Mouse (Mus musculus) right cerebral cortex, postnatal 4 days (tissue): ENCODE data around the gene Aspm.
"Not testable (repeated sequence)": the region's sequence is repeated elsewhere in the genome, so short reads cannot be mapped to it uniquely, and the experiment has no call there.

Experiments used
- DNase-seq: peaks from one replicate; pipeline ENCODE4 v3.0.0-alpha.2; 2022

Gene Aspm

DNA sequence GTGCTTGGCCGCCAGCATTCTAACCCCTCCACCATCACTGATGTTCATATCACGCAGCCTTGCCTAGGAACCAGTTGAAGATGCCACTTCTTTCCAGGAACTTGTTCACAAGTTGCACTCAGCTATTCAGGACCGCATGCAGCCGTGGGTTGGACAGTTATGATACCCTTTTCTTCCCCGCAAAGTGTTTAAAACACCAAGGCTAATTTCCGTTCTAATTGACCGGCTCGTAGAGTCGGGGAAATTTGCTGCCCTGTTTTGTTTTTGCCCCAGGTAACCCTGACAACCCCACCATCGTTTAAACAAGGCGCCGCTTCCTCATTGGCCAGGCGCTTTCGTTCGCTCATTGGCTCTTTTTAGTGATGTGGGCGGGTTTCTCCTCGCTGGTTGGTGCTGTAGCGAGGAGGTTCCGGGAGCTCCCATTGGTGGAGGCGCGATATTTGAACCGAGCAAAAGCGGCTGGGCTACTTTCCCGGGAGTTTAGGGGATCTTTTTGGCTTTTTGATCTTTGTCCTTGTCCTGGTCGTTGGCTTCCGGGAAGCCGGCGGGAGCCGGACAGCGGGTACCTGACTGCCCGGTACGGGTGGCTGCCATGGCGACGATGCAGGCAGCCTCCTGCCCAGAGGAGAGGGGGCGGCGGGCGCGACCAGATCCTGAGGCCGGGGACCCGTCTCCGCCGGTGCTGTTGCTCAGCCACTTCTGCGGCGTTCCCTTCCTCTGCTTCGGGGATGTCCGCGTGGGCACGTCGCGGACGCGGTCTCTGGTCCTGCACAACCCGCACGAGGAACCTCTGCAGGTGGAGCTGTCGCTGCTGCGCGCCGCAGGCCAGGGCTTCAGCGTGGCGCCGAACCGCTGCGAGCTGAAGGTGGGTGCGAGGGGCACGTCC is at the start of gene Aspm:
TSS of gene Aspm (plus strand) at position 433 of the 886 bp plus-strand sequence.
- peak; percentile 83 for DNase-seq

DNA sequence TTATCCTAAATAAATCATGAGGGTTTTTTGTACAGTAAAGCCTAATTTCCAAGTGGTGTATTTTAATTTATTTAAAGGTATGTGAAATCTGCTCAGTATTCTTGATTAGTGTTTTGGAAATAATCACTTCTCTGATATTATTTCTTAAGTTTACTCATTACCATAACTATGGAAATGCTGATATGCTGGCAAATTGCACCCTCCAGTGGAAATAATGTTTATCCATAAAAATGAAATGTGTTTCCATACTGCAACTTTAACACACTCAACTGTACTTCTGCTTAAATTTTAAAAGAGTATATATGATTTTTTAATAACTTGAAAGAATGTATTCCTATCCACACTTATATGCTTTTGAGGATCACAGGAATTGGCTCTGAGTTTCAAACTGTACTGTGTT is 48.8 kb upstream of the Aspm start:
- no peak for DNase-seq

DNA sequence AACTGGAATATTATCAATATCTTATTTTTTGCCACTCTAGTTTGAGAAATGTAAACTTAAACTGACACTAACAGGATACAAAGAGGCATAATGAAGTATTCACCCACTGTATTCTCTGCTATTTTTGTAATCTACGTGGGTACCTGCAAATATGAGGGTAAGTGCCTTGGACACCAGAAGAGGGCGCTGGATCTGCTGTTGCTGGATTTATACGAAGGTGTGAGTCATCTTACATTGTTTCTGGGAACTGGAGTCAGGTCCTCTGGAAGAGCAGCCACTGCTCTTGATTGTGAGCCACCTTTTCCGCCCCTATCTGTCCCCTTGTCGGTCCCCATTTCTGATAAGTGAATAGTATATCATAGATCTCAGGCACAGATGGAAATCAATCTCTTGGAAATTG is 46.9 kb upstream of the Aspm start:
- no peak for DNase-seq

DNA sequence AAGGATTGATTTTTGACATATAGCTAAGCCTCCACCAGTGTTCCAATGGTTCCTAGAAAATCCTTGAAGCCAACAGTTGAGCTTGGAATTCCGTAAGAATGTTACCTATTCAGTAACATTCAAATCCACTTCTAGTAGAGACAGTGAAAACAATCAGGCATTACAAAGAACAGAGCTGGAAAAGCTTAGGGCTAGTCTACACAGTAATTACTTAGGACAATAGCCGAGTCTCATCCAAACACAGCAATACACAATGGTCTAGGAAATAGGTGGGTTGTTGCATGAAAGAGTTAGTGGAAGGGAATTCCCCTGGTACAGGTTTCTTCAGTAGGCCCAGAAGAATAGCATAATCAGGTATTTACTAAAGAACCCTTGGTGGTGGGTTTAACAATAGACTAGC is 42.2 kb upstream of the Aspm start:
- DNase-seq, result not testable (repeated sequence)

DNA sequence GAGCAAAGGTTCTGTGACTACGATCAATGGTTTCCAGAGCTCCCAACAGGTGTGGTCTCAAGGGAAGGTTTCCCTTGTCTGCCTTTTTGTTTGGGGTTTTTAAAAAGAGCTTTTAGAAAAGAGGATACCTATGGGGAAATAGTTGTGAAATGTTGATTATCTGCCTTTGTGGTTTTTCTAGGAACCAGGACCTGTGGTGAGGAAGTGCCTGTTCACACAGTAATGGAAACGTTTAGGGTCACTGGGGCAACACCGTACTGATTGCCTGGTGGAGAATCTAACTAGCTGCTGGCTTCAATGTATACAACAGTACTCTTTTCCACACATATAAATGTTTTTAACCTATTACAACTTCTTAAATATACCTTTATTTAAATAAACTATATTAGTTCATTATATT is 41.1 kb upstream of the Aspm start:
- no peak for DNase-seq

DNA sequence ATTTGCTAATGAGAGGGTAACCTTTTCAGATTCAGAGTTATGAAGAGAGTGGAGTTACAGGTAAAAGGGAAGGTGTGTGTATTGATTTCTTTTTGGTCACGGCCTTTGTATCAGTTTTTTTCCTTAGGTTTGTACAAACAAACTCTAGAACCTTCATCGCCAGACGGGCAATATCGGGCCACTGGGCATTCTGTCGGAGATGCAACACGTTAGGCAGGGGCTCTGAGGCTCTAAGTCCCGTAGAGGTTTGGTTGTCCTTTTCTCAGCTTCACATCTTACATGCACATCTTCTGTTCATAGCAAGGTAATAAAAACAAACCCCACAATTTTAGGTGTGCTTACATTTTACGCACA is 33.1 kb upstream of the Aspm start:
- no peak for DNase-seq

DNA sequence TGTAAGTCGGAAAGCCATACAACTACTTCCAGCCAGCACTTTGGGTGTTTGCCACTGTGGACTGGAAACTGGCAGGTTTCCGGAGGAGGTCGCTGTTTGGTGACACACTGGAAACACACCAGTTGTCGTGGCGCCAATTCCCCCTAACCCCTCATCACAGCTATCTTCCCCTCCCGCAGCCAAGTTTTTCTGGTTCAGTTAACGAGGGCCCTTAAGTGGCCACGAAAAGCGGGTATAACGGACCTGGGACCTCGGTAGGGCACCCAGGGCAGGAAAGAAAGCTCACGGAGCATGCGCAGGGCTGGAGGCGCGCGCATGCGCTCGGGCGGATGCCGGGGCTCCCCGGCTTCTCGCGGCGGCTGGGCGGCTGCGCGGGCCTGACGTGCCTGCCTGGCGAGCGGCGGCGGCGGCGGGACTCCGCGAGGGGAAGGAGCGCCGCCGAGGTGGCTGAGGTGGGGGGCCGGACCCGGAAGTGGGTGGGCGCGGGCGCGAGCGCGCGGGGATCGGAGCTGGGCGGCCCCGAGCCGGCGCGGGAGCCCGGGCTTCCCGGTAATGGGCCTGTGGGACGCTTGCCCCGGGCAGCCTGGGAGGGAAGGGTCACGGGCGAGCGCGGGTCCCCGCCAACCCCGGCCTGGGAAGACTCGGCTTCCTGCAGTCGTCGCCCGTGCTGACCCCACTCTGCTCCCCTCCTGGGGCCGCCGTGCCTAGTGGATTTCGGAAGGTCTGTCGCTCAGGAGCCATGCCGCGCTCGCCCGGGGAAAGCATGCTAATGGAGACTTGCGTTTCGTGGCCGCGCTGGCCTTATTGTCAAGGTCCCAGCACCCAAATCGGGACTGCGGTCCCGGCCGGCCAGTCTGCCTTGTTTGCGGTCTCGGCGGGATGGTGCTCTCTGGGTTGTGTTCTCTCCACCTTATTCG is 32.4 kb upstream of the Aspm start, which contains the start of gene Zbtb41:
TSS of gene Zbtb41 (plus strand) at position 414 of the 917 bp plus-strand sequence.
- peak; percentile 85 for DNase-seq

DNA sequence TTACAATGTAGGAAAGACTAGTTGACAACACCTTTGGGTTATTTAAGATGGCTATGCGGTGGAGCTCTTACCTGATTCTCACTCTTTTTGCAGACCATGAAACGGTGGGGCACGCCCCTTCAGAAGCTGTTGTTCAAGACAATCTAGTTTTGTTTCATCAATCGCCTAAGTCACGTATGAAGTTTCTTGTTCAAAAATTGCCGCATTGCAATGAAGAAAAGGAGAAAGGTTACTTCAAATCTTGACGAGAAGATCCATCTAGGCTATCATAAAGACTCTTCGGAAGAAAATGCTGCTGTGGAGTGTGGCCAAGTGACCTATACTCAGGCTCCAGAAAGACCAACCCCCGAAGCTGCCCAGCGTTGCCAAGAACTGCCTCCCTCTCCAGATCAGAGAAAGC is 31.6 kb upstream of the Aspm start:
- peak; percentile 13 for DNase-seq

DNA sequence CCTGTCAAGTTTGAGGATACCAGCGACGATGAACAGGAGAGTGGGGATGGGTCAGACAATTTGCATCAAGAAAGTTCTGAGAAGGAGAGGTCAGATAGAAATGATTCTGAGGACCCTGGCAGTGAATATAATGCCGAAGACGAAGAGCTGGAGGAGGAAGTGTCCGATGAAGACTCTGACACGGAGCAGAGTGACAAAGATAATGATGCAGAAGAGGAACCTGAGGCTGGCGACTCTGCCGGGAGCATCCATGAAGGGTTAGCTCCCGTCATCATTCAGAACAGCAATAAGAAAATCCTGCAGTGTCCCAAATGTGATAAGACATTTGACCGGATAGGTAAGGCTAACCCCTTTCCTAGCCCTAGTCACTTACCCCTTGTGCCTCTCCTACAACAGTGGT is 30.6 kb upstream of the Aspm start:
- DNase-seq, result no peak

DNA sequence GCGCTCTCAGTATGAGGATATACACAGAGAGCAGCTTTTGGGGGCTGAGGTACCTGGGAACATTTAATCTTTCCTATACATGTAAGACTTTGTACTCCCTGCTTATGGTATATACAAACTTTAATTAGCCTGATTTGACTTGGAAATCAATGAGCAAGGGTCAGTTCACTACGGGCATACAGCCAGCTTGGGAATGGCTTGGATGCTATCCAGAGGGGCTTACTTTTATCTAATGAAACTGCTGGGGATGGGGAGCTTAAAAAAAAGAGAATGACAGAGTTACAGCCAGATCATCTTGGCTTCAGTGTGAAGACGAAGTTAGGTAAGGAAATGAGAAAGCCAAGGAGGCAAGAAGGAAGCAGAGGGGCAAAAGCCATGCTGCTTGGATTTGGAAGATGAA is 29.6 kb upstream of the Aspm start:
- no peak for DNase-seq

DNA sequence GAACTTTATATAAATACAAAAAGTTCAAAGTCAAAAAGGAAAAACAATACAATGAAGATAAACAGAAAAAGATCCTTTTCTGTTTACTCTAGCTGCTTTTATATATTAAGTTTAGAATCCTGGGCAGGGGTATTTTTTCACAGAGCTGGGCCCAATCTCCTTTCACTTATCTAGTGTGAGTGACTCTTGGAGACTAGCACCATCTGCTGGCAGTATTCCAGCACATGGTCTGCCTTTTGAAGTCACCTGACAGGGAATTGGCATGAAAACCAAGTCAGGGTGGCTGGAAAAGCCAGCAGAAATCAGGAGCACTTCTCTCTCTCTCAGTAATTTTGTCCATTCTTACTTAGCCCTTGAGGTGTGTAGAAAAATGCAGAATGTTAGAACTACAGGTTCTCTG is 16.2 kb upstream of the Aspm start:
- DNase-seq, result no peak

DNA sequence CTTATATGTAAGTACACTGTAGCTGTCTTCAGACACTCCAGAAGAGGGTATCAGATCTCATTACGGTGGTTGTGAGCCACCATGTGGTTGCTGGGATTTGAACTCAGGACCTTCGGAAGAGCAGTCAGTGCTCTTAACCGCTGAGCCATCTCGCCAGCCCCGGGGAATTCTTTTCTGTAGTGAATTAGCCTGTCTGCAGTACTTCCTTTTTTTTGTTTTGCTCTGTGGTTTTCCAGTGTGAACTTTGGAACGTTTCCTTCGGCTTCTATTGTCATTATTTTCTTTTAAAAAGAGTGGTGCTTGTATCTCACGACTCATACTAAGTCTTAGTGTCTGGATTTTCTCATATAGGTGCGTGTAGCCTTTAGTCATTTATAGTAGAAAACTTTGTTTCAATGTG is 11.5 kb upstream of the Aspm start:
- not testable (repeated sequence) for DNase-seq

DNA sequence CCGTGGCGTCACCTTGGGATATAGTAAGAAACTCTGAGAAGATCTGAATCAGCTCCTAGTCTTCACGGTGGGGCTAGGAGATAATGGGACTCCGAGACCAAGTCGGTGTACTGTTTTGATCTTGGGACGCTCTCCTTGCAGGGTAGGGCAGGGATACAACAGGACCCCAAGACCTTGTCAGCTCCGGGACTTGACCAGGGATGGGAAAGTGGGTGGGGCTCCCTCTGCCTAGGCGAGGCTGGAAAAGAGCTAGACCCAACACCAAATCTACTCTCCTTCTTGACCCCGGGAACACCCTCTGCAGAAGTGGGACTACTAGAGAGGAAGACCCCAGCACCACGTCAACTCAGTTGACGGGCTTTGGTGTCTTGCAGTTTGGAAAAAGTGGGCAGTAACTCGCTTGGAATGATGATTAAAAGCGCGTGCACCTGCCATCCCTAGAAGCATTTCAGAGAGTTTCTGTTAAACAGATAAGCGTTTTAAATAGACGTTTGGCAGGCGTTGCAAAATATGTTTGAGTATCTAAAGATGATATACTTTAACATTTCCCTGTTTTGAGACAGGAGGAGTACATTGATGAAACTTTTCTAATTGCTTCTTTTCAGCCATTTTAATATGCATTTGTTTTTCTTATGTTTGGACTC is 776 bp downstream of the Aspm start:
- no peak for DNase-seq

DNA sequence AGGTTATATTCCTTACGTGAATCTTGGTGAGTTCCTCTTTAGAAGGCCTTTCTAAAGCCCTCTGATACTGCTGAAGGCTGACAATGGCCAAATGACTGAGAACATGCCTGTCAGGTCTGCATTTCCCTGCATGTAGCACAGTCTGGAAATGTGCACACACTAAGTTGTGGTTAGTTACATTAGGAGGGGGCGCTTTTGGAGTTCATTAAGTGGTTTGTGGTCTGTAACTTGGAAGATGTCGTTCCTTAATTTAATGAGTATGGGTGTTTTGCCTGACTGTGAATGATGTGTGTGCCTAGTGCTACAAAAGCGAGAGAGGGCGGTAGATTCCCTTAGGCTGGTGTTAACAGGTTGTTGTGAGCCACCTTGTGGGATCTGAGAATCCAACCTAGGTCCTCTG is 6.2 kb downstream of the Aspm start:
- DNase-seq, result no peak

DNA sequence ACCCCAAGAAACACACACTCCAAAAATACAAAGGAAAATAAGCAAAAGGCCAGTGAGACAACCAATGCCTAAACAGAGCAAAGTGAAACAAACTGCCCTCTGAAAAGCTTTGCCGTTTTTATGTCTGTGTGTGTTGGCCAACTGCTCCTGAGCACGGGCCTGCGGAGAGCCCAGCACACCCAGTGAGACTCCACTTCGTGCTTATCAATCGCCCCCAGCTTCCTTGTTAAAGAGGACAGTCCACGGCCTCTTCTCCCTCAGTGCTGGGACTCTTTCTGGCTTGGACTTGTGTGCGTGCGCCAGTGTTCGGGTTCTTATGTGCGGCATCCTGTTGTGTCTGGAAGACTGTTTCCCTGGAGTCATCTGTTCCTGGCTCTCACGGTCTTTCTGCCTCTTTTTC is 11.4 kb downstream of the Aspm start:
- DNase-seq, result no peak

DNA sequence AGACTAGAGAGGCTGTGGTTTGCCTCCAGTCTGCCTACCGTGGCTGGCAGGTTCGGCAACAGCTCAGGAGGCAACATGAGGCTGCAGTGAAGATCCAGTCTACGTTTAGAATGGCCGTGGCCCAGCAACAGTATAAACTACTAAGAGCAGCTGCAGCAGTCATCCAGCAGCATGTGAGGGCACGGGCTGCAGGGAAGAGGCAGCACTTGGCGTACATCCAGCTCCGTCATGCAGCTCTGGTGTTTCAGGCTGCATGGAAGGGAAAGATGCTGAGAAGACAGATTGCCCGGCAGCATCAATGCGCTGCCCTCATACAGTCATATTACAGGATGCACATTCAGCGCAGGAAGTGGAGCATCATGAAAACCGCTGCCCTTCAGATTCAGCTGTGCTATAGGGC is 24.3 kb downstream of the Aspm start:
- DNase-seq, result peak; percentile 42

DNA sequence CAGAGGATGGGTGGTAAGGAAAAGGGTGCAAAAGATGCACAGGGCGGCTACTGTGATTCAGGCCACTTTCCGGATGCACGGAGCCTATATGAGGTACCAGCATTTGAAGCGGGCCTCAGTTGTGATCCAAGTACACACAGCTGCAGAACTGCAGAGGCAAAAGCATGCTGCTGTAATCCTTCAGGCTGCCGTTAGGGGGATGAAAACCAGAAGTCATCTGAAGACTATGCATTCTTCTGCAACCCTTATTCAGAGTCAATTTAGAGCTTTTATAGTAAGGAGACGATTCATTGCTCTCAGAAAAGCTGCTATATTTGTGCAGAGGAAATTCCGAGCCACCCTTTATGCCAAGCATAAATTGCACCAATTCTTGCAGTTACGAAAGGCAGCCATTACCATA is 25.7 kb downstream of the Aspm start:
- no peak for DNase-seq

DNA sequence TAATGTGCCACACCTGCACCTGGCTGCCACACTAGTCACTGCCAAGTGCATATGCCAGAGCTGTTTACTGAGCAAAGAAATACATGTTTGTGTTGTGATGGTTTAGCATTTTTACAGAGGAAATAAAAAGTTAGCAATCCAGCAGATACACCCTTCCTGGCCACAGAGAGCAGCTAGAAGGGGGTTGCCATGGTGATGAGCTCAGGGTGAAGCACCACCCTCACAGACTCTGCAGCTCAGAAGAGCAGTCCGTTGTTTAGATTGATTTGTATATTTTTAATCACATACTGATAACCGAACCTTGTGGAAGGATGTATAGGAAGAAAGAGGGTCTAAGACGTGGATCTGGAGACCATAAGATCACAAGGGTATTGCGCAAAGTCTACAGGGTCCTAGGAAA is 26.6 kb downstream of the Aspm start:
- DNase-seq, result no peak

DNA sequence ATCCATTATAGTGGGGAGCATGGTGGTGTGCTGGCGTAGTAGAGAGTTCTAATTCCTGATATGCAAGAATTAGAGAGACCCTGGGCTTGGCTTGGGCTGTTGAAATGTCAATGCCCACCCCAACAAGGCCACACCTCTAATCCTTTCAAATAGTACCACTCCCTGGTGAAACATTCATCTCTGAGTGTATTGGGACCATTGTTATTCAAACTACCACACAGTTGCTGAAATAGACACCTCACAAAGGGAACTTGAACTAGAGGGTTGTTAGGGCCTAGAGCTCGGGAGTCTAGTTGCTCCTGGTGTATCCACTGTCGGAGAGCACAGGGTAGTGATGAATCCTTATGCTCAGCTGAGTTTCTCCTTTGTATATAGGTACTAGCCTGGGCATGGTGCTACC is 40.1 kb downstream of the Aspm start:
- DNase-seq, result no peak

DNA sequence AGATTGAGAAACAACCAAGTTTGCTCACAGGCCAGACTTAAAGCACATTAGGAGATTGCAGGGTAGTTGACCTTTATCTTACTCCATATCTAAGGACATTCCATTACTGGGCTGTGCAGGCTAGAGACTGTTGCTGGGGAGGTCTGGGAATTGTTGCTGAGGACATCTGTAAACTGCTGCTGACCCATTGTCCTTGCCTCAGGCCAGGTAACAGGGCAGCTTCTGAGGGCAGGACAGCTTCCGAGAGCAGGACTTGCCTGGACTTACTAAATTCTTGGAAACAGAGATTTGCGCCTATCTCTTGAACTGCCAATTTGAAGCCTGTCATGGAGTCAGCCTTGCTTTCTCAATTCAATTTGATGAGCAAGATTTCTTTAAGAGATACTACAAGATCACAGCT is 40.8 kb downstream of the Aspm start:
- no peak for DNase-seq

DNA sequence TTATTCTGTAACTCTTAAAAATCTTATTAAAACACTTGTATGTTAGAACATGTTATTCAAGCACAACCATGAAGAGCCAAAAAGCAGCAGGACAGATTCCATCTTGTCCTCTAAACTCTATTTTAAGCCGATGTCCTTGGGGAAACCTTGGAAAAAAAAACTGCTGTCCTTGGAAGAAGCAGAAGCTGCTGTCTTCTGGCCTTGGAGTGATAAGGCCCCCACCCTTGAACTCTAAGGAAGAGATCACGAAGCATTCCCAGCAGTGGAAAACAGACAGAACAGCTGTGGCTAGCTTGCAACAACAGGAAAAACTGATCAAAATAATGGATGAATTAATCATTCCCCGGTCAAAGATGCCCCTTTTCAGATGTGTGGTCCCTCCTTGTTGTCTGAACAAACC is 41.6 kb downstream of the Aspm start:
- no peak for DNase-seq

DNA sequence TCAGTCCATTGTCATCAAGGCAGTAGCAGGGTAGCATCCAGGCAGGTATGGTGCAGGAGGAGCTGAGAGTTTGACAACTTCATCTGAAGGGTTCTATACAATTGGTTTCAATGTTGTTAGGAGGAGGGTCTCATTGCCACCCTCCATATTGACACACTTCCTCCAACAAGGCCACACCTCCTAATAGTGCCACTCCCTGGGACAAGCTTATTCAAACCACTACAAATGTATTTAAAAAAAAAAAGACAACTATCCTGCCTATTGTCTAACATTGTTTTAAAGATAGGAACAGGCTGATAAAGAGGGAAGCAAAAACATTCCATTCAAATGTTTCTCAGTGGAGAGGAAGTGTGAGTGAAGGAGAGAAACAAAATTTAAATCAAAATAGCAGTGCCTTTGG is 45.2 kb downstream of the Aspm start:
- no peak for DNase-seq

DNA sequence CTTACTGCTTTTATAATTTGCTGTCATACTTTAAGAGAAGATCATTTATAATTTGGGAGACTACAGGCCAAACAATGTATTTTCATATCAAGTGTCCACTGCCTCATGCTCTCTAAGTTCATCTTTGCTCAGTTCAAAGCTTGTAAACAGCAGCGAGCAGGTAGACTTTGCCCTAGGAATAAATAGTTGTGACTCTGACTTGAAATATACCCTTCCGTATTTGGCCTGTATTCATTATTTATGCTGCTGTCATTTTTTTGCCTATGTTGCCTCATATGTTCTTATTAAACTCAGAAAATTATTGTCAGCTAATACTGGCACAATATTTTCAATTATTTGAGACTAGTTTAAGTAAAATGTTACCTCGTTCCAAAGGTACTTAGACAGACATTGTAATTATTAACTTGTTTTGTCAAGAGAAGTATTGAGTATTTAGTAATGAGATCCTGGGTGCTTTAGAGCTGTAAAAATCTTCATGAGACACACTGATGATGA is 46.7 kb downstream of the Aspm start, which contains the start of gene F13b:
TSS of gene F13b (plus strand) at position 445 of the 495 bp plus-strand sequence.
- no peak for DNase-seq
